Mouse (Mus musculus): ENCODE data around the gene Rasgrf1. TPM values are rescaled to one million over a fixed set of nuclear protein-coding genes. Genes with fewer than 3 reads are reported as not detected.

Gene Rasgrf1
- 31.1 TPM for polyA plus RNA-seq (2014; fragmentation: Illumina TruSeq; extraction: RNeasy Lipid Tissue Mini Kit (QIAGEN cat#74804); ENCODE audit: low read depth, low replicate concordance)

DNA sequence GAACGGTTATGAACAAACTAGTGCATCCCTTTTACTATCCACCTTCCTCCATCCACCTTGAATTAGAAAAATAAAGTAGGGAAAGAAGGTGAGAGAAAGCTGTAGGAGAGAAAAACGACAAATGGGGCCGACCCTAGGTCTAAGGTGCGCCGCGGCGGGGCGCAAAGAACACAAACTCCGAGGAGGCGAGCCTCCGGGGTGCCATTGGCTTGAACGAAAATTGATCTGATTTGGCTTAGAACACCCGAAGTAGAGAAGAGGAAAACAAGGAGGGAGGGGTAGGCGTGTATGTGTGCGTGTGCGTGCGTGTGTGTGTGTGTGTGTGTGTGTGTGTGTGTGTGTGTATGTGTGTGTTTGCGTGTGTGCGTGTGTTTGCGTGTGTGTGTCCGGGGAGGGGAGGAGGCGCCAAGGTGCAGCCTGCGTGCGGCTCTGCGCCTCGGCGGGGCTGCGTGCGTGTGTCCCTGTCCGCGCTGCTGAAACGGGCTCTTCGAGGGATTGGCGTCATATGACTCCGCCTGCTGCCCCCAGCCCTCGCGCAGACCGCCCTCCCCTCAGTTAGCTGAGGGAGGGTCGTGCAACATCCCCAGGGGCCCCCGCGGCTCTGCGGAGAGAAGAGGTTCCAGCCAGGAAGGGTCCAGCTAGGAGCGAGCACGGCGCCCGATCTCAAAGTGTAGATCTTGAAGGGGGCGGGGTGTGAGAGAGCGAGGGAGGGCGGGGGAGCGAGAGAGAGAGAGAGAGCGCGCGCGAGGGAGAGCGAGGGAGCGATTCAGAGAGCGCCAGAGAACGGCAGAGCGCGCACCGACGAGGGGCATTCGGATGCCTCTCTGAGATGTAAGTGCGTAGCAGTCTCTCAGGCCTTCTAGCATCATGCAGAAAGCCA lies at the start of gene Rasgrf1:
Rasgrf1 (plus strand) TSS at position 778 of the 880 bp plus-strand sequence.

DNA sequence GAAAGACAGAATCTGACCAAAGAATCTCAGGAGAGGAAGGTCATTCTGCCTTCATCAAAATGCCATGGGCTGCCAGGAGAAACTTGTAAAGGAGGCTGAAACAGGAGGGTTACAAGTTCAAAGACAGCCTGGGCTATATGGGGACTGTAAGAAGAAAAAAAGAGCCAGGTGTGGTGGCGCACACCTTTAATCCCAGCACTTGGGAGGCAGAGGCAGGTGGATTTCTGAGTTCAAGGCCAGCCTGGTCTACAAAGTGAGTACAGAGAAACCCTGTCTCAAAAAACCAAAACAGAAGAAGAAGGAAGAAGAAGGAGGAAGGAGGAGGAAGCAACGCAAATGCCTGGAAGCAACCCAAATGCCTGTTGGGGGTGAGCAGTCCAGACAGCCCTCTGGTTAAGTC lies 144.1 kb downstream of the Rasgrf1 start, which contains the start of gene Ctsh:
Ctsh (plus strand) TSS at position 301 of the 400 bp plus-strand sequence.

Other genes with a start within 250 kb of the Rasgrf1 start
- 338 TPM for gene Tmed3, start 204.8 kb upstream of the Rasgrf1 start, polyA plus RNA-seq (2014; fragmentation: Illumina TruSeq; extraction: RNeasy Lipid Tissue Mini Kit (QIAGEN cat#74804); ENCODE audit: low read depth, low replicate concordance)
- gene Ankrd34c, start 171.4 kb upstream of the Rasgrf1 start, polyA plus RNA-seq (2014; fragmentation: Illumina TruSeq; extraction: RNeasy Lipid Tissue Mini Kit (QIAGEN cat#74804); ENCODE audit: low read depth, low replicate concordance): not detected
- 214 TPM for gene Ctsh, start 144.2 kb downstream of the Rasgrf1 start, polyA plus RNA-seq (2014; fragmentation: Illumina TruSeq; extraction: RNeasy Lipid Tissue Mini Kit (QIAGEN cat#74804); ENCODE audit: low read depth, low replicate concordance)
- gene Morf4l1, start 204.9 kb downstream of the Rasgrf1 start, polyA plus RNA-seq (2014; fragmentation: Illumina TruSeq; extraction: RNeasy Lipid Tissue Mini Kit (QIAGEN cat#74804); ENCODE audit: low read depth, low replicate concordance): 285 TPM